Mouse (Mus musculus) heart, adult 2 months (tissue): ENCODE data around the gene Calhm1.

ENCODE experiments used
- CTCF ChIP-seq: fragments of 200-600 bp; IDR thresholded peaks from 2 replicates; pipeline ENCODE4 v1.8.1; 2022; ENCODE audit warnings: antibody characterized with exemption, mild to moderate bottlenecking, moderate library complexity
- EP300 ChIP-seq: fragments of 200-500 bp; IDR thresholded peaks from 2 replicates; pipeline ENCODE4 v1.6.1; 2011; ENCODE audit warnings: low read depth, low read length, control low read depth; ENCODE audit not compliant: insufficient read depth
- POLR2A ChIP-seq: fragments of 200-500 bp; IDR thresholded peaks from 2 replicates; pipeline ENCODE4 v1.6.1; 2011; ENCODE audit warnings: mild to moderate bottlenecking, low read depth, low read length, control low read depth; ENCODE audit not compliant: insufficient read depth

GRCm38 (mm10) chr19:47161669-47162068, 17.6 kb upstream of the Calhm1 start:
- TF ChIP-seq POLR2A: no peak
- no peak for TF ChIP-seq CTCF
- TF ChIP-seq EP300: no peak
